Mouse (Mus musculus): ENCODE measurements around the gene Sqor.

DNA sequence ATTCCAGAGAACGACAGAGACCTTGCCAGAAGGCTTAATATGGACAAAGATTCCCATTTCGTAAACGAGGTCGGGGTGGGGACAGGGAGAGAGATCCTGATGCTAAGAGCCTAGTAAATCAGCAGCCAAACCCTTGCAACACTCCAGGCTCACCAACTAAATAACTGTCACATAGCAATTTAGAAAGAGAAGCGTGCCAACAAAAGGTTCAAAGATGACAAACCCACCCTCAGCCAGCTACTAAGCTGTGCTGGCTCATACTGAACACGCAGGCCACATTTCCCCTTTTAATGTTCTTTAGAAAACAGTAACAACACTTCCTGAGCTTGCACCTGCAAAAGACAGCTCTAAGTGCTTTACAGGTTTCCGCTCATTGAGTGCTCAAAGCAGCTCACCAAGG, 24.3 kb downstream of the Sqor start:
- TF ChIP-seq CTCF (IDR thresholded peaks at IDR 0.05; ENCODE audit: low read depth), result no peak
- no peak for TF ChIP-seq EP300 (IDR thresholded peaks at IDR 0.05; ENCODE audit: low read depth)
